ENCODE assay signal across 8 mouse cellular contexts in genomic region chr3:82073741-82074181, GRCm38 (mm10). TPM values are rescaled to one million over a fixed set of nuclear protein-coding genes. Genes with fewer than 3 reads are reported as not detected.
DNase-seq lines count a peak whose midpoint lies in the region; ATAC-seq lines count a peak whose summit lies in the region.

No protein-coding gene starts in this region.

- WGBS in liver, embryonic 15.5 days (ENCODE audit: insufficient replicate concordance) = 2% methylated on average over 34 of the region's 34 CpGs
- WGBS in neural tube, embryonic 15.5 days = under 1% methylated on average over 34 of the region's 34 CpGs

- DNase-seq in MN1 (ENCODE audit: low spot score) = peak; percentile 76
- DNase-seq in cerebellum, adult 8-10 months = peak; percentile 65
- peak; percentile 54 to 81 for DNase-seq in frontal cortex, adult 2 months (ENCODE audit: extremely low spot score in 1 of 2, low spot score in 1 of 2)
- DNase-seq in heart, postnatal 36 days = peak; percentile 59 to 66
- peak; percentile 76 to 79 for DNase-seq in layer of hippocampus, adult 18-20 months (ENCODE audit: low spot score in 2 of 2)
- DNase-seq in thymus, postnatal 36 days = peak; percentile 35 to 48

- no peak overlapping the region for H3K9ac ChIP-seq in liver, embryonic 15.5 days
- H3K9ac ChIP-seq in neural tube, embryonic 15.5 days (replicated peaks) = peak overlapping the region; percentile 81

- no peaks in the 10 kb centered on the region for H3K36me3 ChIP-seq in liver, embryonic 15.5 days (replicated peaks)
- no peaks in the 10 kb centered on the region for H3K36me3 ChIP-seq in neural tube, embryonic 15.5 days

- peak overlapping the region; percentile 39 for H3K4me2 ChIP-seq in liver, embryonic 15.5 days
- peak overlapping the region; percentile 94 for H3K4me2 ChIP-seq in neural tube, embryonic 15.5 days

- no peaks in the 10 kb centered on the region for H3K9me3 ChIP-seq in liver, embryonic 15.5 days (replicated peaks)
- H3K9me3 ChIP-seq in neural tube, embryonic 15.5 days (replicated peaks) = no peaks in the 10 kb centered on the region

- H3K4me3 ChIP-seq in liver, embryonic 15.5 days (replicated peaks) = peak overlapping the region; percentile 32
- peak overlapping the region; percentile 70 for H3K4me3 ChIP-seq in neural tube, embryonic 15.5 days (replicated peaks)

- intact Hi-C loops in heart, postnatal 36 days (cut with DNase I) = loop anchor here (5.0 kb wide), 2 partner anchors 39 to 69 kb away; no protein-coding TSS in a partner anchor

- H3K27me3 ChIP-seq in liver, embryonic 15.5 days = peaks cover 28% of the 10 kb centered on the region
- no peaks in the 10 kb centered on the region for H3K27me3 ChIP-seq in neural tube, embryonic 15.5 days (replicated peaks)

- no peaks in the 10 kb centered on the region; the same call in 1 of the 2 replicates for H3K4me1 ChIP-seq in liver, embryonic 15.5 days (replicated peaks)
- H3K4me1 ChIP-seq in neural tube, embryonic 15.5 days = peaks cover 14% of the 10 kb centered on the region; the same call in 1 of the 2 replicates

- ATAC-seq in liver, embryonic 15.5 days (ENCODE audit: insufficient read depth) = no peak
- peak; percentile 79 for ATAC-seq in neural tube, embryonic 15.5 days (ENCODE audit: low FRiP score)

- H3K27ac ChIP-seq in liver, embryonic 15.5 days (replicated peaks) = no peak overlapping the region
- H3K27ac ChIP-seq in neural tube, embryonic 15.5 days (replicated peaks) = peak overlapping the region; percentile 87

RNA-seq across cellular contexts. Expression of gene Gucy1b1, which starts 0.7 kb away (rescaled TPM):
- 129 and 141 TPM in 2 replicates for polyA plus RNA-seq in frontal cortex, adult 2 months (2012; rRNA removed)
- total RNA-seq in heart, postnatal 36 days (2021) = 10 to 100 TPM; 13.6 to 14.5 TPM
- 100 to 1,000 TPM; 106 to 112 TPM for total RNA-seq in layer of hippocampus, adult 18-20 months (2021)
- 6.4 and 6.7 TPM in 2 replicates for polyA plus RNA-seq in liver, embryonic 15.5 days (2015; fragmentation: Nextera tagmentation; extraction: Ambion mirVana)
- 48.3 and 50.2 TPM in 2 replicates for polyA plus RNA-seq in neural tube, embryonic 15.5 days (2015; fragmentation: Nextera tagmentation; extraction: Ambion mirVana)
